Mouse (Mus musculus): ENCODE measurements around the gene Il11ra1.
A peak's percentile ranks its signal among the peaks of the same experiment; 100 is the strongest.
"Not testable (repeated sequence)": the region's sequence is repeated elsewhere in the genome, so short reads cannot be mapped to it uniquely, and the experiment has no call there.

Il11ra1 gene

GRCm38 (mm10) chr4:41681947-41682346, 17.8 kb upstream of the Il11ra1 start:
- DNase-seq: no peak

GRCm38 (mm10) chr4:41682789-41683188, 17.0 kb upstream of the Il11ra1 start:
- no peak for DNase-seq

- peak in 1 of 2 experiments; percentile 50 for DNase-seq
Measured at GRCm38 (mm10) chr4:41683303-41683702, 16.5 kb upstream of the Il11ra1 start.

GRCm38 (mm10) chr4:41684131-41684930, 15.5 kb upstream of the Il11ra1 start:
- DNase-seq: not testable (repeated sequence)

GRCm38 (mm10) chr4:41684931-41685453, 14.8 kb upstream of the Il11ra1 start:
- DNase-seq: not testable (repeated sequence)

- DNase-seq: not testable (repeated sequence)
Measured at GRCm38 (mm10) chr4:41685882-41686492, 13.8 kb upstream of the Il11ra1 start.

- DNase-seq: peak; percentile 52 to 70
Measured at GRCm38 (mm10) chr4:41688562-41688961, 11.2 kb upstream of the Il11ra1 start.

GRCm38 (mm10) chr4:41690014-41690413, 9.8 kb upstream of the Il11ra1 start:
- DNase-seq: not testable (repeated sequence)

- not testable (repeated sequence) for DNase-seq
Measured at GRCm38 (mm10) chr4:41693511-41693910, 6.3 kb upstream of the Il11ra1 start.

GRCm38 (mm10) chr4:41695800-41696199, 4.0 kb upstream of the Il11ra1 start:
- peak in 1 of 2 experiments; percentile 38 for DNase-seq

- peak in 1 of 2 experiments; percentile 4 for DNase-seq
Measured at GRCm38 (mm10) chr4:41696452-41696851, 3.3 kb upstream of the Il11ra1 start.

- peak; percentile 94 to 95 for DNase-seq
Measured at GRCm38 (mm10) chr4:41696930-41697841, 2.6 kb upstream of the Il11ra1 start, which contains the start of gene Cntfr. Gene Cntfr (minus strand): TSS chr4:41697089.

GRCm38 (mm10) chr4:41698421-41699016, 1.3 kb upstream of the Il11ra1 start:
- DNase-seq: peak; percentile 69 to 80

- DNase-seq: not testable (repeated sequence)
Measured at GRCm38 (mm10) chr4:41700224-41700623, 435 bp downstream of the Il11ra1 start.

- DNase-seq: not testable (repeated sequence)
Measured at GRCm38 (mm10) chr4:41702226-41702625, 2.4 kb downstream of the Il11ra1 start.

- DNase-seq: no peak
Measured at GRCm38 (mm10) chr4:41704651-41705050, 4.9 kb downstream of the Il11ra1 start.

- peak; percentile 69 to 75 for DNase-seq
Measured at GRCm38 (mm10) chr4:41705922-41706754, 6.3 kb downstream of the Il11ra1 start.

- DNase-seq: peak; percentile 86 to 87
Measured at GRCm38 (mm10) chr4:41707011-41707535, 7.3 kb downstream of the Il11ra1 start.

- peak; percentile 70 to 89 for DNase-seq
Measured at GRCm38 (mm10) chr4:41708192-41708745, 8.5 kb downstream of the Il11ra1 start.

- peak in 1 of 2 experiments; percentile 5 for DNase-seq
Measured at GRCm38 (mm10) chr4:41710229-41710628, 10.4 kb downstream of the Il11ra1 start.

Data from cerebellum, postnatal 10 days (tissue).